Mouse (Mus musculus) mouse trophoblast stem cell (cell line): ENCODE measurements around the gene Glrp1.

Experiments used
- in situ Hi-C, 2 experiments: fragments of 300-500 bp; cut with MseI, MboI; formaldehyde crosslinking; loops; 2 replicates in 1 of 2; 3 replicates in 1 of 2; pipeline ENCODE4 v1.15.1; 2025

The Glrp1 gene

DNA sequence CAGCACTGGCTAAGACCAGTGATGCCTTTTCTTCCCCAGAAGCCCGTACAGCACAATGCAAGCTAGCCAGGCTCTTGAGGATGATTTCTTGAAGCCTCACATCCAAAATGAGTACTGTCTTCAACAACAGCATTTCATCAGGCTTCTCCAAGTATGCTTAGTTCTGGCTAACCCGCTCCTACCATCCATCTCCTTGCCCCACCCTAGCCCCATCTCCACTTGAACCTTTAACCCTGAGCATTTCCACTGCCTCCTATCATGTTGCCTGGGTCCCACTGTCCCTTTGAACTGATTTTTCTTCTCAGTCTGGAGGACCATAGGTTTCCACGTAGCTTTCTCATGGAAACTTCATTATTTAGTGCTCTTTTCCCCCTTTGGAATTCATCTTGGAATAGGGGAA lies 17.5 kb downstream of the Glrp1 start:
- in situ Hi-C loops, result no loop called here

DNA sequence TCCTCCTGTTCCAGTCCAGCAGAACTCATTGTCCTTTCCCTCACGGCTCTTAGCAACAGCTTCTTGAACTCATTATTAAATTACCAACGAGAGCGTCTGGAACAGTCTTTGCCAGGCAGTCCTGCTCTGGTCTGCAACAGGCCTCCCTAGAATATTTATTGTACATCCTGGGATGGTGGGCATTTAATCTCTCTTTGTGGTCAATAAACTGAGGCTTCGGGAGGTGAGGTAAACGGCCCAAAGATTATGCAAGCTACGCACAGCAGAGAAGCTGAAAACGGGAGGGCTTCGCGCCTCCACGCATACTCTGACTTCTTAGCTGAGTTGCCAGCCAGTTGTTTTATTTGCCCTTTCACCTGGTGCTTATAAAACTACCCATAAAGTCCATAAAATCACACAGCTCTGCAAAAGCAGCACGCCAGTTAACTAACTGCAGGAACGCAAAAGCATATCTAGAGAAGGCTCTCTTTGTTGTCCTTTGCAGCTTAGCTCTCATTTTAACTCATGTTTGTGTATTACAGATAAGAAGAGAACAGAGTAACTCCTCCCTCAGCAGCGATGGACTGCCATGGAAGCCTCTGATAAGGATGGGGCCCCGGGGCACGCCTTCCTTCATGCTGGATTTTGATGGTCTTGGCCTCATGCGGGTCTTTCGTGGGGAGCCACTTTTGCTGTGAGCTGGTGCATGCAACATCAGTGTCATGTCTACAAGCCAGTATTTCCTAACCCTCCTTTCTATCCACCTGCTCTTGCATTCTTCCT lies 18.1 kb downstream of the Glrp1 start:
- in situ Hi-C loops, result no loop called here

DNA sequence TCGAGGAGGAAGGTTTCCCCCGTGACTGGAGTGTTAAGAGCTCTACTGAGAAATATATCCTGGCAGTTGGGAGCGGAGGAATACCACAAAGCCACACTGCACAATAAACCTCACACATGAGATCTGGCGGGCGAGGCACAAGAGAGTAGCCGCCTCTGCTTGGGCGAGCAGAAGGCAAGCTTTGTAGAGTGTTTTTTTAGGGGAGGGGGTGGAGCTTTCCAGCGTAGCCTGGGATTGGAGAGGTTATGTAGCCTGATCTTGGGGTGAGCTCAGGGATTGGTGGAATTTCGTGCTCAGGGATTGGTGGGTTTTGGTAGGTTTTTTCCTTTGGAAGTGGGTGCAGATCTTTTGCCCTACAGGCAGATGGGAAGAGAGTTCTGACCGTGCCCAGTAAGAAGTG lies 19.7 kb downstream of the Glrp1 start:
- in situ Hi-C loops, result no loop called here

GRCm38 (mm10) chr1:88488957-88489356 lies 20.9 kb downstream of the Glrp1 start:
- in situ Hi-C loops, result no loop called here

DNA sequence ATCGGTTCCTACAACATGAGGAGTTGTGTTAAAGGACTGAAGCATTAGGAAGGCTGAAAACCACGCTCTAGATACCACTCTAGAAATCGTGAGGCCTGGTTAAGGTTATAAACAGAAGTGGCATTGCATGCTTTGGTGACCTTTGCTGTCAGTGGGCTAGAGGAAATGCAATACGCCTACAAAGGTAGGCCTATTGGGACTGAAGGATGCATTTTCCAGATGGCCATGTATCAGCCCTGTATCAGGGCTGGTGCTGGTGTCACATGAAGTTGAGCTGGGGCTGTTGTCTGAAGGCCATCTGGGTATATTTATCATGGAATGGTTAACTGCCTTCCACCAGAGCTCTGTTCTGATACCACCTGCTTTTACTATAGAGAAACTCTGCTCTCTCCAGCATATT lies 23.5 kb downstream of the Glrp1 start:
- in situ Hi-C loops, result no loop called here

DNA sequence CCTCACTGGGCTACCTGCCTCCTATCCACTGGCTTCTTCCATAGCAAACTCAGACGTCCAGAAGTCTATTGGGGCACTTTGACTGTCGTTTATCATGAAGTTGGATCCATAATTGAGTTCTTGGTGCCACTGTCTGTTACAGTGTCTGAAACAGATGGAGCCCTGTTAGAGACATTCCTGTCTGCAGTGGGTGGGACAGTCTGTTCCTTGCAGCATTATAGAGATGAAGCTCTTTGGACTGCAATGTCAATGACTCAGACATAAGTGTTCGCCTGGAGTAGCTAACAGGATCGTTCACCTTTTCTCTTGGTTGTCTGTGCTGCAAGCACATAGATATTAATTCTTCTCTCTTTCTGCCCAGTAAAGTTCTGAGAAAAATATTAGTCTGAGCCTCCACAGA lies 25.8 kb downstream of the Glrp1 start:
- in situ Hi-C loops, result no loop called here

GRCm38 (mm10) chr1:88482142-88483099 lies 27.4 kb downstream of the Glrp1 start:
- in situ Hi-C loops, result no loop called here

GRCm38 (mm10) chr1:88480594-88480993 lies 29.3 kb downstream of the Glrp1 start:
- in situ Hi-C loops, result no loop called here

DNA sequence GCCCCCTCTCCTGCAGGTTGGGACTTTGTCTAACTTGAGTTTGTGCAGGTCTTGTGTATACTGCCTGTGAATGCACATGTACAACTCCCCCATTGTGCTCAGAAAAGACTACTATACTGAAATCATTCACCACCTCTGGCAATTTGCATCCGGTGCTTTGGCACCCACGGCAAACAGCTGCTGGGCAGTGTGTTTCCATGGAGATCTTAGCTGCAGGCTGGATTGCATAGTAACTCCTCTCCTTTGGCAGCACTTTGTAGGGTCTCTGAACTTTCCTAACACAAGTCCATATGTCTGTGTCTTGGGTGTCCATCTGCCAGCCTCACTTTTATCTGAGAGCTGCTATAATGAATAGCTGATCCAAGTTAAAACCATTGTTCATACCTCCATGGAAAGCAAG lies 31.7 kb downstream of the Glrp1 start:
- in situ Hi-C loops, result no loop called here

DNA sequence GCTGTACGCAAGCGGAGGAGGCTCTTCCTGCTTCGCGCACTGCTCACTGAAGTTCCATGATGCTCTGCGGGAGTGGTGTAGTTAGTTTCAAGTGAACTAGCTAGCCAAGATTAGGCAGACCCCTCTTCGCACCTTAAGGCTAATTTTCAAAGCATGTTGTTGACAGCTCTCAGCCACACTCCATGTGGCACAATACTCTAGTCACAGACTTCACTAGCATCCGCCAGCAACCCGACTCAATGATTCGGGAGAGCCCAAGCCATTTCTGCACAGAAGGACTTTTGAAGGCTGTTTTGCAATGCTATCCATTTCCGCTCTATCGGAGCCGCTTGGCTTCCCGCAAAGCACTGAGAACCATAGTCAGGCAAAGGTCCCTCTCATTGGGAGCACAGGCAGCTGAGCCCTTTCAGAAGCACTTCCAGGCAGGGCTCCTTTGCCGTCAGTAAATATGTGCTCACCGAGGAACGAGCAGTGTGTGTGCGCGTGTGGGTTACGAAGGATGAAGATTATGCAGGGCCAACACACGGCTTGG lies 33.2 kb downstream of the Glrp1 start:
- in situ Hi-C loops, result no loop called here

DNA sequence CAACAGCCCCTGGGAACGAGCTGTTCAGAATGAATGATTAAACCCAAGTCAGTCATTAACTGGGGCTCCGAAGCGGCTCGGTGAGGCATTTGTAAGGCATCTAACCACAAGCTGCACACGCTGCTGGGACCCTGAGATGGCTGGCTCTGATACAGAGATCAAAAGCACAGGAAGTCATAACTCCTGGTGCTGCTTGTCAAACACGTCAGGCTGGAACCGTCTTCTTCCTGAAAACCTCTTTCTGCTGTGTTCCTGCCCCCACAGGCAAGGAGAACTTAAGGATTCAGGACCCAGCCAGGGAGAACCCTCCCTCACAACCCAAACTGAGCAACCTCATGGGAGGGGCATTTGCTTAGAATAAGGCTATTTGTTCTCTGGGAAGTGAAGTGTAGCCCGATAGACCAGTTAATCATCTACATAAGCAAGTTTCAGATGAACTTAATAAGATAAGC lies 34.3 kb downstream of the Glrp1 start:
- in situ Hi-C loops, result no loop called here

DNA sequence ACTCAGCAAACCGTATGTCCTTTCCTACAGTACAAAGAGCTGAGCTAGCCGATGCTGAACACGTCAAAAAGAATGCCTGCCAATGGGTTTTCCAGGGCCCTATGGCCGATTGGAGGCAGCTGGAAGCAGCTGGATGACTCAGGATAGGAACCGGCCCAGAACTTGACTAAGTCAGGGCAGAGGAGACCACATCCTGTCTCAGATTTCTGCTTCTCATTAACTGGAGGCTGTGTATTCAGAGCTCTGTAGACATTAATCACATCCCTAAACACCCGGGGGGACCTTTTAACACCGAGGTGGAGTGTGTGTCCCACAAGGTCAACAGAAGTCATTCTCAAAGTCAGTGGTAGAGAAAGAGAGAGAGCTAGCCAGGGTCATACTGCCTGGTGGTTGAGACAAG lies 35.3 kb downstream of the Glrp1 start:
- in situ Hi-C loops, result loop anchor here in 1 of 2 experiments (5.0 kb wide), 1 partner anchor 88 kb away; no protein-coding TSS in a partner anchor

- in situ Hi-C loops, result loop anchor here in 1 of 2 experiments (5.0 kb wide), 1 partner anchor 88 kb away; no protein-coding TSS in a partner anchor
These were observed 36.0 kb downstream of the Glrp1 start for GRCm38 (mm10) chr1:88473899-88474298.

GRCm38 (mm10) chr1:88472258-88472657 lies 37.6 kb downstream of the Glrp1 start:
- in situ Hi-C loops, result loop anchor here in 1 of 2 experiments (5.0 kb wide), 1 partner anchor 90 kb away; no protein-coding TSS in a partner anchor

GRCm38 (mm10) chr1:88469746-88470145 lies 40.1 kb downstream of the Glrp1 start:
- in situ Hi-C loops, result loop anchor here (5.0 kb wide), 2 partner anchors 93 to 233 kb away; partner anchors contain the start of gene Arl4c (in 1 of the 2)

GRCm38 (mm10) chr1:88468335-88468734 lies 41.5 kb downstream of the Glrp1 start:
- in situ Hi-C loops, result loop anchor here in 1 of 2 experiments (5.0 kb wide), 1 partner anchor 234 kb away; the partner anchor contains the start of gene Arl4c

DNA sequence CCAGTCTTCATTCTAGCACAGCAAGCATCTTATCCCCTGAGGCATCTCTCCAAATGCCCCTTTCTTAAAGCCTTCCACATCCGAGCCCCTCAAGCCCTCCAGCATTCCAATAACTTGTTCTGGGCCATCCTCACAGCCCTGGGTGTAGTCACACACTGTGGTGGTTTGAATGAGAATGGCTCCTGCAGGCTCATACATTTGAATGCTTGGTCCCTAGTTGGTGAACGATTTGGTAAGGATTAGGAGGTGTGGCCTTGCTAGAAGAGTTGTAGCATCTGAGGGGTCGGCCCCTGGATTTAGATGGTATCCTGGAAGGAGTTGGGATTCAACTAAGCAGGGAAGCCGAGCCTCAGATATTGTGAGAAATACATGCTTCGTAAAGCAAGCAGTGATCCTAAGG lies 42.0 kb downstream of the Glrp1 start:
- in situ Hi-C loops, result loop anchor here in 1 of 2 experiments (5.0 kb wide), 1 partner anchor 234 kb away; the partner anchor contains the start of gene Arl4c

GRCm38 (mm10) chr1:88466325-88467064 lies 43.4 kb downstream of the Glrp1 start:
- in situ Hi-C loops, result loop anchor here in 1 of 2 experiments (5.0 kb wide), 1 partner anchor 236 kb away; the partner anchor contains the start of gene Arl4c

DNA sequence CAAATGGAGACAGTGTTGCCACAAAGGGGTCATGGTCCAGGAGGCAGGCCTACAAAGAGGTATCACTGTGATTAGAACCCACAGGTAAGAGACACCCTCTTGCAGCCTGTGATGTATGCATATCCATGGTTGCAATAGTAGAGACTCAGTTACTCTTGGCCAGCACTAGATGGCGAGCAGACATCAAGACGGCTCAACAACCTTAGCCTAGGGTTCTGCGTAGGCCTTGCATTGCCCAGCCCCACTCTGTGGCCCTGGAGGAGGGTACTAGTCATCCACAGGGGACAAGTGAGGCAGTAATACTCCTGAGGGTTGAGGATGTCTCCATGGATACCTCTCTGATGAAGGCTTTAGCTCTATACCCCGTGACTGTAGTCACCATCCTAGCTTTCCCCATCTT lies 44.1 kb downstream of the Glrp1 start:
- in situ Hi-C loops, result loop anchor here in 1 of 2 experiments (5.0 kb wide), 1 partner anchor 237 kb away; the partner anchor contains the start of gene Arl4c

- in situ Hi-C loops, result no loop called here
These were observed 45.6 kb downstream of the Glrp1 start for GRCm38 (mm10) chr1:88464109-88464905.
